Mouse (Mus musculus) cerebellum, adult 2 months (tissue): ENCODE results near the gene Lca5l. TPM values are rescaled to one million over a fixed set of nuclear protein-coding genes. Genes with fewer than 3 reads are reported as not detected.

ENCODE experiments used
- DNase-seq, 2 experiments: peaks; one replicate each; pipeline ENCODE4 v3.0.0; 2021
- H3K27ac ChIP-seq: fragments of 200-500 bp; 2 replicates; pipeline ENCODE4 v1.5.1; 2012; ENCODE audit warnings: low read length, control low read depth, inconsistent platforms; ENCODE audit not compliant: insufficient read depth
- H3K27me3 ChIP-seq: fragments of 200-500 bp; 2 replicates; pipeline ENCODE4 v1.6.1; 2012; ENCODE audit warnings: inconsistent platforms, mild to moderate bottlenecking, low read length, moderate library complexity; ENCODE audit not compliant: control insufficient read depth, insufficient read depth
- H3K4me1 ChIP-seq: fragments of 200-500 bp; 2 replicates; pipeline ENCODE4 v1.6.1; 2011; ENCODE audit warnings: low read length; ENCODE audit not compliant: control insufficient read depth, insufficient read depth
- H3K4me3 ChIP-seq: fragments of 200-500 bp; replicated peaks from 2 replicates; pipeline ENCODE3; 2011; ENCODE audit warnings: mild to moderate bottlenecking, low read depth, low read length, control low read depth; ENCODE audit not compliant: insufficient read depth
- CTCF ChIP-seq: fragments of 200-500 bp; IDR thresholded peaks from 2 replicates; pipeline ENCODE4 v1.5.1; 2011; ENCODE audit warnings: low read depth, mild to moderate bottlenecking, control low read depth, low read length, moderate library complexity, borderline replicate concordance; ENCODE audit not compliant: insufficient read depth
- POLR2A ChIP-seq: fragments of 200-500 bp; IDR thresholded peaks from 2 replicates; pipeline ENCODE4 v1.6.1; 2011; ENCODE audit warnings: low read length, control low read depth, borderline replicate concordance; ENCODE audit not compliant: insufficient read depth
- WGBS: fragments of 180-500 bp; shearing (Covaris S2); methylation state at CpG from one replicate; pipeline ENCODE4 v1.1.7; 2018; 5-methylcytosine and 5-hydroxymethylcytosine counted together
- polyA plus RNA-seq: library from polyadenylated mRNA; depleted of rRNA; stranded (reverse); fragments of >200 nt; gene quantifications from 2 replicates; pipeline ENCODE4 v1.2.3, GENCODE M21; 2012; rRNA removed

Lca5l gene
- polyA plus RNA-seq = 2.1 and 2.5 TPM in 2 replicates

- Histone ChIP-seq H3K27ac (peak within 1 kb of the TSS; percentile 90), H3K4me3 (peak within 1 kb of the TSS; percentile 84), H3K27me3 (no peaks in the 10 kb centered on the region), H3K4me1 (peaks cover 7% of the 10 kb centered on the region)
- WGBS = under 1% methylated on average over 77 of the region's 77 CpGs
- no peak for TF ChIP-seq CTCF
- TF ChIP-seq POLR2A = peak; percentile 91; the same call in 1 of the 2 replicates
- DNase-seq = peak; percentile 99 to 100
Measured at GRCm38 (mm10) chr16:96191531-96192506, at the start of gene Lca5l. TSS of gene Lca5l (minus strand) at chr16:96192271.

- Histone ChIP-seq H3K4me1 (no peaks in the 10 kb centered on the region), H3K27me3 (no peaks in the 10 kb centered on the region), H3K27ac (no peak within 1 kb of the TSS), H3K4me3 (no peak within 1 kb of the TSS)
- 85% methylated on average over 17 of the region's 17 CpGs for whole genome bisulfite sequencing
- DNase-seq = no peak
- TF ChIP-seq CTCF (no peak), POLR2A (no peak)
Measured at GRCm38 (mm10) chr16:96235366-96235970, 43.4 kb upstream of the Lca5l start, which contains the start of gene B3galt5. TSS of gene B3galt5 (plus strand) at chr16:96235801.

- no peak for DNase-seq
- 83% methylated on average over 8 of the region's 8 CpGs for WGBS
- Histone ChIP-seq H3K27me3 (no peaks in the 10 kb centered on the region), H3K4me1 (no peaks in the 10 kb centered on the region), H3K4me3 (no peak overlapping the region), H3K27ac (no peak overlapping the region)
- no peak for TF ChIP-seq POLR2A
- no peak for TF ChIP-seq CTCF
Measured at GRCm38 (mm10) chr16:96233996-96234395, 41.9 kb upstream of the Lca5l start.

- H3K4me1 ChIP-seq = no peaks in the 10 kb centered on the region
- WGBS = 89% methylated on average over 8 of the region's 8 CpGs
- no peak for DNase-seq
- no peaks in the 10 kb centered on the region for H3K27me3 ChIP-seq
- TF ChIP-seq POLR2A (no peak), CTCF (no peak)
- H3K4me3 ChIP-seq = no peak overlapping the region
- no peak overlapping the region for H3K27ac ChIP-seq
Measured at GRCm38 (mm10) chr16:96231974-96232373, 39.9 kb upstream of the Lca5l start.

- H3K4me3 ChIP-seq = no peak overlapping the region
- no peaks in the 10 kb centered on the region for H3K4me1 ChIP-seq
- no peak for TF ChIP-seq POLR2A
- no peak for TF ChIP-seq CTCF
- no peak for DNase-seq
- WGBS = 96% methylated on average over 4 of the region's 4 CpGs
- no peak overlapping the region for H3K27ac ChIP-seq
- no peaks in the 10 kb centered on the region for H3K27me3 ChIP-seq
Measured at GRCm38 (mm10) chr16:96231251-96231650, 39.2 kb upstream of the Lca5l start.

GRCm38 (mm10) chr16:96230411-96230810 lies 38.3 kb upstream of the Lca5l start:
- no peak for TF ChIP-seq POLR2A
- TF ChIP-seq CTCF = peak; percentile 94
- peak; percentile 77 for DNase-seq

GRCm38 (mm10) chr16:96229044-96229555 lies 37.0 kb upstream of the Lca5l start:
- DNase-seq = no peak
- no peak overlapping the region for H3K27ac ChIP-seq
- TF ChIP-seq CTCF (no peak), POLR2A (no peak)

More at GRCm38 (mm10) chr16:96230411-96230810, 38.3 kb upstream of the Lca5l start:
- 28% methylated on average over 11 of the region's 11 CpGs for WGBS
- Histone ChIP-seq H3K27me3 (no peaks in the 10 kb centered on the region), H3K4me1 (no peaks in the 10 kb centered on the region), H3K27ac (no peak overlapping the region), H3K4me3 (no peak overlapping the region)

More at GRCm38 (mm10) chr16:96229044-96229555, 37.0 kb upstream of the Lca5l start:
- Histone ChIP-seq H3K4me3 (no peak overlapping the region), H3K27me3 (no peaks in the 10 kb centered on the region), H3K4me1 (no peaks in the 10 kb centered on the region)
- WGBS = 56% methylated on average over 8 of the region's 8 CpGs
